Mouse (Mus musculus) hindbrain, embryonic 14.5 days (tissue): ENCODE data around the gene Shank3. TPM values are rescaled to one million over a fixed set of nuclear protein-coding genes. Genes with fewer than 3 reads are reported as not detected.

Experiments
- ATAC-seq: fragments of 200-750 bp; cut with Nextera tagmentation; 2 replicates; pipeline ENCODE4 v1.8.0; 2017; ENCODE audit warnings: moderate number of reproducible peaks, mild to moderate bottlenecking, moderate TSS enrichment, moderate library complexity; ENCODE audit not compliant: low FRiP score
- DNase-seq: peaks from one replicate; pipeline ENCODE4 v3.0.0-alpha.2; 2015; ENCODE audit warnings: low spot score
- H3K27ac ChIP-seq: fragments of 300-500 bp; sonication (generic); 2 replicates; pipeline ENCODE4 v1.5.1; 2014; ENCODE audit warnings: mild to moderate bottlenecking, moderate library complexity
- H3K27me3 ChIP-seq: fragments of 300-500 bp; sonication (generic); 2 replicates; pipeline ENCODE4 v1.6.1; 2014; ENCODE audit warnings: mild to moderate bottlenecking, low read length, mixed read lengths; ENCODE audit not compliant: control insufficient read depth, insufficient read depth
- H3K36me3 ChIP-seq: fragments of 300-500 bp; sonication (generic); replicated peaks from 2 replicates; pipeline ENCODE4 v1.6.1; 2014; ENCODE audit not compliant: control insufficient read depth, insufficient read depth
- H3K4me1 ChIP-seq: fragments of 300-500 bp; sonication (generic); replicated peaks from 2 replicates; pipeline ENCODE4 v1.6.1; 2014; ENCODE audit warnings: antibody characterized with exemption, low read length, mixed read lengths; ENCODE audit not compliant: control insufficient read depth, insufficient read depth
- H3K4me2 ChIP-seq: fragments of 300-500 bp; sonication (generic); replicated peaks from 2 replicates; pipeline ENCODE4 v1.6.1; 2014; ENCODE audit warnings: mild to moderate bottlenecking, moderate library complexity
- H3K4me3 ChIP-seq: fragments of 300-500 bp; sonication (generic); replicated peaks from 2 replicates; pipeline ENCODE4 v1.5.1; 2014; ENCODE audit warnings: mild to moderate bottlenecking, low read length
- H3K9ac ChIP-seq: fragments of 300-500 bp; sonication (generic); 2 replicates; pipeline ENCODE4 v1.6.1; 2014
- H3K9me3 ChIP-seq: fragments of 300-500 bp; sonication (generic); 2 replicates; pipeline ENCODE4 v1.6.1; 2016; ENCODE audit warnings: low read length; ENCODE audit not compliant: control insufficient read depth
- WGBS: fragments of 180-500 bp; shearing (Covaris S2); extraction: QIAGEN DNeasy Blood & Tissue Kit; methylation state at CpG from one replicate; pipeline ENCODE4 v1.1.7; 2014; 5-methylcytosine and 5-hydroxymethylcytosine counted together
- polyA plus RNA-seq: library from polyadenylated mRNA; unstranded; fragments of >200 nt; fragmentation: Nextera tagmentation; extraction: Ambion mirVana; gene quantifications from 2 replicates; pipeline ENCODE4 v1.2.1, GENCODE M21; 2014

The Shank3 gene
- polyA plus RNA-seq, 1 experiment from 2014 or later = 8.6 TPM

GRCm38 (mm10) chr15:89533843-89534207, 34.4 kb downstream of the Shank3 start:
- H3K9ac ChIP-seq = peak overlapping the region; percentile 71
- no peak for DNase-seq
- H3K4me2 ChIP-seq = peak overlapping the region; percentile 70
- no peak overlapping the region for H3K27ac ChIP-seq
- peak overlapping the region; percentile 39 for H3K4me3 ChIP-seq
- H3K36me3 ChIP-seq = no peaks in the 10 kb centered on the region
- H3K4me1 ChIP-seq = peaks cover 24% of the 10 kb centered on the region
- no peak for ATAC-seq
- H3K27me3 ChIP-seq = no peaks in the 10 kb centered on the region
- no peaks in the 10 kb centered on the region for H3K9me3 ChIP-seq
- 87% methylated on average over 10 of the region's 10 CpGs for WGBS

- Histone ChIP-seq H3K27me3 (no peaks in the 10 kb centered on the region), H3K4me1 (no peaks in the 10 kb centered on the region), H3K9ac (no peak overlapping the region), H3K36me3 (peaks cover 25% of the 10 kb centered on the region), H3K27ac (no peak overlapping the region), H3K9me3 (no peaks in the 10 kb centered on the region), H3K4me2 (no peak overlapping the region), H3K4me3 (no peak overlapping the region)
- DNase-seq = no peak
- WGBS = 84% methylated on average over 7 of the region's 7 CpGs
- ATAC-seq = no peak
Measured at GRCm38 (mm10) chr15:89544171-89544570, 44.7 kb downstream of the Shank3 start.

- H3K36me3 ChIP-seq = peaks cover 41% of the 10 kb centered on the region
- 44% methylated on average over 8 of the region's 8 CpGs for WGBS
- H3K9me3 ChIP-seq = no peaks in the 10 kb centered on the region
- peak overlapping the region; percentile 34 for H3K4me2 ChIP-seq
- ATAC-seq (no peak), DNase-seq (no peak)
- H3K27ac ChIP-seq = no peak overlapping the region
- H3K4me1 ChIP-seq = no peaks in the 10 kb centered on the region
- no peak overlapping the region for H3K9ac ChIP-seq
- H3K4me3 ChIP-seq = no peak overlapping the region
- H3K27me3 ChIP-seq = no peaks in the 10 kb centered on the region
Measured at GRCm38 (mm10) chr15:89547321-89547720, 47.9 kb downstream of the Shank3 start.

GRCm38 (mm10) chr15:89547824-89548601, 48.6 kb downstream of the Shank3 start:
- no peaks in the 10 kb centered on the region for H3K27me3 ChIP-seq
- no peaks in the 10 kb centered on the region for H3K9me3 ChIP-seq
- 0 out of 2 replicates have a peak overlapping the region, but pooled peaks have one; percentile 17 for H3K27ac ChIP-seq
- H3K9ac ChIP-seq = peak overlapping the region; percentile 32; the same call in 1 of the 2 replicates
- peak overlapping the region; percentile 34 for H3K4me2 ChIP-seq
- peak overlapping the region; percentile 1; the same call in 1 of the 2 replicates for H3K4me3 ChIP-seq
- H3K4me1 ChIP-seq = no peaks in the 10 kb centered on the region
- H3K36me3 ChIP-seq = peaks cover 41% of the 10 kb centered on the region
- no peak for DNase-seq
- 8% methylated on average over 56 of the region's 58 CpGs for WGBS
- peak; percentile 50 for ATAC-seq

- Histone ChIP-seq H3K36me3 (peaks cover 36% of the 10 kb centered on the region), H3K9ac (no peak overlapping the region), H3K27me3 (no peaks in the 10 kb centered on the region), H3K4me1 (no peaks in the 10 kb centered on the region), H3K4me2 (peak overlapping the region; percentile 34), H3K4me3 (no peak overlapping the region), H3K9me3 (no peaks in the 10 kb centered on the region), H3K27ac (0 out of 2 replicates have a peak overlapping the region, but pooled peaks have one; percentile 17)
- 22% methylated on average over 11 of the region's 11 CpGs for WGBS
- DNase-seq (peak; percentile 40), ATAC-seq (peak; percentile 65)
Measured at GRCm38 (mm10) chr15:89548837-89549236, 49.4 kb downstream of the Shank3 start.

GRCm38 (mm10) chr15:89550506-89550905, 51.1 kb downstream of the Shank3 start:
- H3K27me3 ChIP-seq = 0 out of 2 replicates have a peak, but pooled peaks cover under 1% of the 10 kb centered on the region
- 94% methylated on average over 8 of the region's 8 CpGs for WGBS
- H3K9ac ChIP-seq = no peak overlapping the region
- no peak for ATAC-seq
- H3K4me3 ChIP-seq = no peak overlapping the region
- peaks cover 28% of the 10 kb centered on the region for H3K36me3 ChIP-seq
- H3K9me3 ChIP-seq = no peaks in the 10 kb centered on the region
- no peak overlapping the region for H3K4me2 ChIP-seq
- no peaks in the 10 kb centered on the region for H3K4me1 ChIP-seq
- no peak overlapping the region for H3K27ac ChIP-seq
- no peak for DNase-seq

GRCm38 (mm10) chr15:89551733-89552132, 52.3 kb downstream of the Shank3 start:
- ATAC-seq = no peak
- Histone ChIP-seq H3K4me1 (peaks cover 4% of the 10 kb centered on the region; the same call in 1 of the 2 replicates), H3K36me3 (peaks cover 23% of the 10 kb centered on the region), H3K4me2 (no peak overlapping the region), H3K4me3 (no peak overlapping the region), H3K9me3 (no peaks in the 10 kb centered on the region), H3K9ac (no peak overlapping the region), H3K27ac (no peak overlapping the region), H3K27me3 (peaks cover 10% of the 10 kb centered on the region)
- no peak for DNase-seq
- WGBS = 80% methylated on average over 1 of the region's 1 CpGs

- no peaks in the 10 kb centered on the region for H3K9me3 ChIP-seq
- no peak overlapping the region for H3K4me3 ChIP-seq
- peaks cover 13% of the 10 kb centered on the region for H3K36me3 ChIP-seq
- H3K4me1 ChIP-seq = peaks cover 4% of the 10 kb centered on the region; the same call in 1 of the 2 replicates
- peaks cover 38% of the 10 kb centered on the region for H3K27me3 ChIP-seq
- ATAC-seq = no peak
- H3K9ac ChIP-seq = no peak overlapping the region
- H3K4me2 ChIP-seq = no peak overlapping the region
- no peak for DNase-seq
- WGBS = 89% methylated on average over 6 of the region's 6 CpGs
- H3K27ac ChIP-seq = no peak overlapping the region
Measured at GRCm38 (mm10) chr15:89555591-89555990, 56.2 kb downstream of the Shank3 start.

- H3K36me3 ChIP-seq = peaks cover 13% of the 10 kb centered on the region
- DNase-seq = peak; percentile 48
- no peak overlapping the region for H3K4me3 ChIP-seq
- no peak overlapping the region for H3K27ac ChIP-seq
- ATAC-seq = peak; percentile 52; the same call in 1 of the 2 replicates
- peaks cover 38% of the 10 kb centered on the region for H3K27me3 ChIP-seq
- no peak overlapping the region for H3K9ac ChIP-seq
- no peaks in the 10 kb centered on the region for H3K9me3 ChIP-seq
- H3K4me2 ChIP-seq = peak overlapping the region; percentile 28
- peaks cover 4% of the 10 kb centered on the region; the same call in 1 of the 2 replicates for H3K4me1 ChIP-seq
- WGBS = 26% methylated on average over 23 of the region's 23 CpGs
Measured at GRCm38 (mm10) chr15:89556401-89557178, 57.2 kb downstream of the Shank3 start.
